Mouse (Mus musculus) neural tube, embryonic 11.5 days (tissue): ENCODE measurements around the gene Tgm4. TPM values are rescaled to one million over a fixed set of nuclear protein-coding genes. Genes with fewer than 3 reads are reported as not detected.

Source experiments
- ATAC-seq: fragments of 200-750 bp; cut with Nextera tagmentation; 2 replicates; pipeline ENCODE4 v1.8.0; 2017; ENCODE audit warnings: moderate number of reproducible peaks, mild to moderate bottlenecking, moderate TSS enrichment, moderate library complexity; ENCODE audit not compliant: insufficient read depth, low FRiP score, low TSS enrichment
- DNase-seq: peaks from one replicate; pipeline ENCODE4 v3.0.0-alpha.2; 2015; ENCODE audit warnings: low spot score
- H3K27ac ChIP-seq: fragments of 300-500 bp; sonication (generic); 2 replicates; pipeline ENCODE4 v1.5.1; 2014; ENCODE audit warnings: low read depth, mild to moderate bottlenecking, low read length
- H3K27me3 ChIP-seq: fragments of 300-500 bp; sonication (generic); 2 replicates; pipeline ENCODE4 v1.6.1; 2014; ENCODE audit warnings: mild to moderate bottlenecking, low read length, mixed read lengths; ENCODE audit not compliant: control insufficient read depth, insufficient read depth
- H3K36me3 ChIP-seq: fragments of 300-500 bp; sonication (generic); 2 replicates; pipeline ENCODE4 v1.6.1; 2014; ENCODE audit warnings: mild to moderate bottlenecking, low read length, moderate library complexity, mixed read lengths; ENCODE audit not compliant: control insufficient read depth, insufficient read depth
- H3K4me1 ChIP-seq: fragments of 300-500 bp; sonication (generic); 2 replicates; pipeline ENCODE4 v1.6.1; 2014; ENCODE audit warnings: low read length, mixed read lengths; ENCODE audit not compliant: control insufficient read depth, insufficient read depth
- H3K4me2 ChIP-seq: fragments of 300-500 bp; sonication (generic); 2 replicates; pipeline ENCODE4 v1.6.1; 2014; ENCODE audit warnings: low read depth, mild to moderate bottlenecking, moderate library complexity
- H3K4me3 ChIP-seq: fragments of 300-500 bp; sonication (generic); 2 replicates; pipeline ENCODE4 v1.5.1; 2014; ENCODE audit warnings: low read depth, low read length
- H3K9ac ChIP-seq: fragments of 300-500 bp; sonication (generic); 2 replicates; pipeline ENCODE4 v1.6.1; 2014; ENCODE audit warnings: mild to moderate bottlenecking, low read length
- H3K9me3 ChIP-seq: fragments of 300-500 bp; sonication (generic); 2 replicates; pipeline ENCODE4 v1.6.1; 2016; ENCODE audit warnings: low read length; ENCODE audit not compliant: control insufficient read depth
- WGBS: fragments of 180-500 bp; shearing (Covaris S2); extraction: QIAGEN DNeasy Blood & Tissue Kit; methylation state at CpG from one replicate; pipeline ENCODE4 v1.1.7; 2014; 5-methylcytosine and 5-hydroxymethylcytosine counted together
- polyA plus RNA-seq: library from polyadenylated mRNA; unstranded; fragments of >200 nt; fragmentation: Nextera tagmentation; extraction: Ambion mirVana; gene quantifications from 2 replicates; pipeline ENCODE4 v1.2.1, GENCODE M21; 2014

Gene Tgm4
- polyA plus RNA-seq, 1 experiment from 2014 or later: 0.57 TPM

DNA sequence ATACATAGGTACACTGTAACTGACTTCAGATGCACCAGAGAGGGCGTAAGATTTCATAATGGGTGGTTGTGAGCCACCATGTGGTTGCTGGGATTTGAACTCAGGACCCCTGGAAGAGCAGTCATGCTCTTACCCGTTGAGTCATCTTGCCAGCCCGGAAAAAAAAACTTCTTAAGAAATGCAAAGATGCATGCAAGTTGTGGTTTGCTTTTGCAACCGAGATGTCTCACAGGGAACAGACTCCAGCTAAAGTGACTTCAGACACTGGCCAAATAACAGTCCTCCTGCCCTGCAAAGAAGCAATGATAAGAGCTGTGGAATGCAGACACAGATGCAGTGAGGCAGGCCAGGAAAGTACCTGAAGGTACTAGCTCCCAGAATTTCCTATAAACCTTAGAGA is 56.3 kb downstream of the Tgm4 start:
- no peaks in the 10 kb centered on the region for H3K27me3 ChIP-seq
- ATAC-seq (no peak), DNase-seq (no peak)
- H3K4me3 ChIP-seq: no peak overlapping the region
- no peak overlapping the region for H3K4me2 ChIP-seq
- 93% methylated on average over 4 of the region's 4 CpGs for WGBS
- H3K9me3 ChIP-seq: no peaks in the 10 kb centered on the region
- no peak overlapping the region for H3K27ac ChIP-seq
- H3K9ac ChIP-seq: no peak overlapping the region
- H3K4me1 ChIP-seq: no peaks in the 10 kb centered on the region
- H3K36me3 ChIP-seq: peaks cover 11% of the 10 kb centered on the region

- no peak overlapping the region for H3K4me2 ChIP-seq
- no peak overlapping the region for H3K27ac ChIP-seq
- DNase-seq (no peak), ATAC-seq (no peak)
- no peak overlapping the region for H3K4me3 ChIP-seq
- H3K4me1 ChIP-seq: no peaks in the 10 kb centered on the region
- H3K36me3 ChIP-seq: peaks cover 18% of the 10 kb centered on the region
- H3K9ac ChIP-seq: no peak overlapping the region
- no peaks in the 10 kb centered on the region for H3K9me3 ChIP-seq
- no peaks in the 10 kb centered on the region for H3K27me3 ChIP-seq
- WGBS: 94% methylated on average over 16 of the region's 16 CpGs
Measured at GRCm38 (mm10) chr9:123099631-123100455, 65.3 kb downstream of the Tgm4 start.

GRCm38 (mm10) chr9:123103425-123103824 is 68.9 kb downstream of the Tgm4 start:
- Histone ChIP-seq H3K27me3 (no peaks in the 10 kb centered on the region), H3K4me3 (no peak overlapping the region)
- no peak for DNase-seq

GRCm38 (mm10) chr9:123104362-123104761 is 69.8 kb downstream of the Tgm4 start:
- H3K4me1 ChIP-seq: no peaks in the 10 kb centered on the region
- no peak overlapping the region for H3K27ac ChIP-seq
- no peak overlapping the region for H3K4me2 ChIP-seq
- H3K4me3 ChIP-seq: no peak overlapping the region
- no peak for DNase-seq
- peaks cover 9% of the 10 kb centered on the region; the same call in 1 of the 2 replicates for H3K36me3 ChIP-seq
- H3K9me3 ChIP-seq: no peaks in the 10 kb centered on the region
- H3K9ac ChIP-seq: no peak overlapping the region
- no peaks in the 10 kb centered on the region for H3K27me3 ChIP-seq
- ATAC-seq: no peak

More at GRCm38 (mm10) chr9:123103425-123103824, 68.9 kb downstream of the Tgm4 start:
- H3K36me3 ChIP-seq: peaks cover 9% of the 10 kb centered on the region; the same call in 1 of the 2 replicates
- H3K9me3 ChIP-seq: no peaks in the 10 kb centered on the region
- no peak for ATAC-seq
- no peak overlapping the region for H3K9ac ChIP-seq
- no peak overlapping the region for H3K27ac ChIP-seq
- H3K4me2 ChIP-seq: no peak overlapping the region
- H3K4me1 ChIP-seq: no peaks in the 10 kb centered on the region

DNA sequence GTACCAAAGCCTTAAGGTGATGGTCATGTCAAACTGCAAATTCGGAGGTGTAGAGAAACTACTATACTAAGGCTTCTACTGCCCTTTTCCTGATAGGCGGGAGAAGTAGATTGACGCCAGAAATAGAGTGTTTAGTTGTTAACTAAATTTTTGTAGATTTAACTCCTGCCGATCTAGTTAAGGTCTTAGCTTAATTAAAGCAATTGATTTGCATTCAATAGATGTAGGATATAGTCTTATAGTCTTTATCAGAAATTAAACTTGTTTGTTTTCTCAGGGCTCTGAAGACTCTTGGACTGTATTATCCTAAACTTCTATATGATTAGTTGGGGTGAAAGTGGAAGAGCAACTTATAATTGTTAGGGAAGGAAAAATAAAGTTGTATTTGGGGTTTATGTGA is 72.7 kb downstream of the Tgm4 start:
- Histone ChIP-seq H3K9ac (no peak overlapping the region), H3K4me3 (no peak overlapping the region), H3K27me3 (no peaks in the 10 kb centered on the region), H3K27ac (no peak overlapping the region), H3K4me1 (peaks cover 3% of the 10 kb centered on the region; the same call in 1 of the 2 replicates), H3K36me3 (0 out of 2 replicates have a peak, but pooled peaks cover 3% of the 10 kb centered on the region), H3K4me2 (no peak overlapping the region), H3K9me3 (no peaks in the 10 kb centered on the region)
- DNase-seq (no peak), ATAC-seq (no peak)
- WGBS: 94% methylated on average over 4 of the region's 4 CpGs

- H3K27ac ChIP-seq: no peak overlapping the region
- H3K4me2 ChIP-seq: no peak overlapping the region
- no peak overlapping the region for H3K4me3 ChIP-seq
- DNase-seq: no peak
- peaks cover 9% of the 10 kb centered on the region for H3K4me1 ChIP-seq
- 95% methylated on average over 7 of the region's 7 CpGs for WGBS
- H3K27me3 ChIP-seq: no peaks in the 10 kb centered on the region
- H3K36me3 ChIP-seq: 0 out of 2 replicates have a peak, but pooled peaks cover 3% of the 10 kb centered on the region
- H3K9ac ChIP-seq: no peak overlapping the region
- no peak for ATAC-seq
- no peaks in the 10 kb centered on the region for H3K9me3 ChIP-seq
Measured at GRCm38 (mm10) chr9:123109188-123109587, 74.7 kb downstream of the Tgm4 start.

DNA sequence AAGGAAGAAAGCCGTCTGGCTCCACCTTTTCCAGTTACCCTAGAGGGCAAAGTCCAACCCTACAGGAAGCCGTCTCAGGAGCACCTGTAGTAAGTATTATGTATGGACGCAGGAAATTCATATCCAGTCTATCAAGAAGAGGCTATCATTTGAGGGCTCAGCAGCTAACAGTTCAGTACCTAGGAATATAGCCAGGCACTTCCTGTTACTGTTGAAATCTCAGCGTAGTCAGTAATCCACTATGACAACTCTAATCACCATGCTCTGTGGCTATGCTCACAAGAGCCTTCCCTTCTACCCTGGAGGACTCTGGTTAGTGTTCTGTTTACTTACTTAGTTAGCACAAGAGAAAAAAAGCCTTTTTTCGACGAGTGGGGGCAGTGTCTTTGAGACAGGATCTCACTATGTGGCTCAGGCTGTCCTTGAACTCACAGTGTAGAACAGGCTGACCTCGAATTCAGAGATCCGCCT is 77.3 kb downstream of the Tgm4 start:
- 68% methylated on average over 8 of the region's 8 CpGs for WGBS
- no peak for ATAC-seq
- H3K27ac ChIP-seq: no peak overlapping the region
- no peaks in the 10 kb centered on the region for H3K9me3 ChIP-seq
- H3K4me1 ChIP-seq: peaks cover 9% of the 10 kb centered on the region
- 0 out of 2 replicates have a peak, but pooled peaks cover 2% of the 10 kb centered on the region for H3K36me3 ChIP-seq
- peak overlapping the region; percentile 91 for H3K4me3 ChIP-seq
- H3K4me2 ChIP-seq: peak overlapping the region; percentile 96
- DNase-seq: no peak
- H3K9ac ChIP-seq: peak overlapping the region; percentile 94
- H3K27me3 ChIP-seq: no peaks in the 10 kb centered on the region

DNA sequence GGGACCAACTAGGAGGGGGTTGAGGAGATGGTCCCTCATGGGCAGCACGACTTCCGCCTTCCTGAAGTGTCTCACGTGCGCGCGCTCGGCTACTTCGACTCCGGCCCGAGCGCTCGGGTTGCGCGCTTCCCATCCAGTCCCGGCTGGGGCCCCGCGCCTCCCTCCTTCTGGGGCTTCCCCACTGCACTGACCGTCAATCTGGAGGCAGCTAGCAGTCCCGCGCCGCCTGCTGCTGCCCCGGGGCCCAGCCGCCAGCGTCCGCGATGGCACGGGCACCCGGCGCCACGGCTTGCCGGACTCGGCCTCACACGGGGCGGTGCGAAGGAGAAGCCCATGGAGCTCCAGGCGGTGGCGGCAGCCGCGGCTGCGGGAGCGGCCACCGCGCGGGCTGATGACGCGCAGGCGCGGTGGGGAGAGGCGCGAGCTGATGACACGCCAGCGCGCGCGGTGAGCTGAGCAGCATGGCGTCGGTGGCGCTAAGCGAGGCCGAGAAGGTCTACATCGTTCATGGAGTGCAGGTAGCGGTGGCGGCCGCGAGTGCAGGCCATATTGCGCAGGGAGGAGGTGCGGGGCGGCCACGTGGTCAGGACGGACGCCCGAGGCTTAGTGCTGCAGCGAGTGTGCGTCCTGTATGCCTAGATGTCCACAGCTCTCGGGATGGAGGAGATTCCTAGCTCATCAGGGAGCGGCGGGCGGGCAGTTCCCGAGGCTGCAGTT is 78.4 kb downstream of the Tgm4 start, which contains the start of the genes Zdhhc3 and Exosc7:
Gene Zdhhc3, minus strand, starts transcription at position 401 of the 717 bp plus-strand sequence.
Gene Exosc7, plus strand, starts transcription at position 411 of the 717 bp plus-strand sequence.
- peak within 1 kb of the TSS; percentile 94 for H3K9ac ChIP-seq
- peak; percentile 95 for ATAC-seq
- H3K27me3 ChIP-seq: no peaks in the 10 kb centered on the region
- H3K4me1 ChIP-seq: peaks cover 9% of the 10 kb centered on the region
- peak; percentile 96 for DNase-seq
- under 1% methylated on average over 78 of the region's 79 CpGs for WGBS
- H3K36me3 ChIP-seq: 0 out of 2 replicates have a peak, but pooled peaks cover 2% of the 10 kb centered on the region
- peak within 1 kb of the TSS; percentile 90 for H3K27ac ChIP-seq
- peak within 1 kb of the TSS; percentile 96 for H3K4me2 ChIP-seq
- H3K4me3 ChIP-seq: peak within 1 kb of the TSS; percentile 91
- H3K9me3 ChIP-seq: no peaks in the 10 kb centered on the region
